Mouse (Mus musculus): ENCODE measurements around the gene Clk4. TPM values are rescaled to one million over a fixed set of nuclear protein-coding genes. Genes with fewer than 3 reads are reported as not detected.

Clk4 gene
- polyA plus RNA-seq (2015; fragmentation: Nextera tagmentation; extraction: Ambion mirVana) = 138 and 161 TPM in 2 replicates

- Histone ChIP-seq H3K4me1 (peaks cover 32% of the 10 kb centered on the region), H3K36me3 (no peaks in the 10 kb centered on the region), H3K27ac (peak within 1 kb of the TSS; percentile 93), H3K4me2 (peak within 1 kb of the TSS; percentile 84), H3K9ac (peak within 1 kb of the TSS; percentile 96), H3K9me3 (no peaks in the 10 kb centered on the region), H3K27me3 (no peaks in the 10 kb centered on the region), H3K4me3 (peak within 1 kb of the TSS; percentile 97)
- no peak for ATAC-seq (ENCODE audit: insufficient number of reproducible peaks, insufficient read depth, low FRiP score, low TSS enrichment, low read depth)
- 78% methylated on average over 3 of the region's 3 CpGs for WGBS
Measured at GRCm38 (mm10) chr11:51261680-51262219, at the start of gene Clk4. TSS of gene Clk4 (plus strand) at chr11:51261730.

GRCm38 (mm10) chr11:51214021-51214420 lies 47.5 kb upstream of the Clk4 start:
- ATAC-seq (ENCODE audit: insufficient number of reproducible peaks, insufficient read depth, low FRiP score, low TSS enrichment, low read depth) = no peak

GRCm38 (mm10) chr11:51219396-51219980 lies 42.0 kb upstream of the Clk4 start:
- no peaks in the 10 kb centered on the region for H3K27me3 ChIP-seq
- no peaks in the 10 kb centered on the region for H3K36me3 ChIP-seq
- H3K27ac ChIP-seq = no peak overlapping the region
- no peak overlapping the region for H3K9ac ChIP-seq
- H3K4me2 ChIP-seq = no peak overlapping the region
- H3K4me1 ChIP-seq = no peaks in the 10 kb centered on the region
- 76% methylated on average over 12 of the region's 12 CpGs for WGBS
- ATAC-seq (ENCODE audit: insufficient number of reproducible peaks, insufficient read depth, low FRiP score, low TSS enrichment, low read depth) = no peak
- H3K4me3 ChIP-seq = no peak overlapping the region
- H3K9me3 ChIP-seq = no peaks in the 10 kb centered on the region

More at GRCm38 (mm10) chr11:51214021-51214420, 47.5 kb upstream of the Clk4 start:
- Histone ChIP-seq H3K9ac (no peak overlapping the region), H3K4me3 (no peak overlapping the region), H3K9me3 (no peaks in the 10 kb centered on the region), H3K4me2 (no peak overlapping the region), H3K36me3 (no peaks in the 10 kb centered on the region), H3K4me1 (no peaks in the 10 kb centered on the region), H3K27me3 (no peaks in the 10 kb centered on the region), H3K27ac (no peak overlapping the region)
- WGBS = 87% methylated on average over 7 of the region's 7 CpGs

- H3K9ac ChIP-seq = no peak within 1 kb of the TSS
- H3K4me2 ChIP-seq = no peak within 1 kb of the TSS
- H3K4me1 ChIP-seq = no peaks in the 10 kb centered on the region
- no peaks in the 10 kb centered on the region for H3K27me3 ChIP-seq
- no peaks in the 10 kb centered on the region for H3K9me3 ChIP-seq
- no peak within 1 kb of the TSS for H3K27ac ChIP-seq
- no peak for ATAC-seq (ENCODE audit: insufficient number of reproducible peaks, insufficient read depth, low FRiP score, low TSS enrichment, low read depth)
- 93% methylated on average over 11 of the region's 11 CpGs for WGBS
- no peaks in the 10 kb centered on the region for H3K36me3 ChIP-seq
- H3K4me3 ChIP-seq = no peak within 1 kb of the TSS
Measured at GRCm38 (mm10) chr11:51220308-51220707, 41.2 kb upstream of the Clk4 start, which contains the start of gene Gm12569. TSS of gene Gm12569 (plus strand) at chr11:51220473.

- Histone ChIP-seq H3K4me3 (no peak overlapping the region), H3K9me3 (no peaks in the 10 kb centered on the region), H3K27ac (no peak overlapping the region), H3K36me3 (no peaks in the 10 kb centered on the region), H3K9ac (no peak overlapping the region), H3K4me1 (no peaks in the 10 kb centered on the region), H3K4me2 (no peak overlapping the region), H3K27me3 (no peaks in the 10 kb centered on the region)
- ATAC-seq (ENCODE audit: insufficient number of reproducible peaks, insufficient read depth, low FRiP score, low TSS enrichment, low read depth) = no peak
- 84% methylated on average over 4 of the region's 4 CpGs for WGBS
Measured at GRCm38 (mm10) chr11:51227104-51227503, 34.4 kb upstream of the Clk4 start.

GRCm38 (mm10) chr11:51234626-51235025 lies 26.9 kb upstream of the Clk4 start:
- H3K36me3 ChIP-seq = no peaks in the 10 kb centered on the region
- no peaks in the 10 kb centered on the region for H3K4me1 ChIP-seq
- H3K4me3 ChIP-seq = no peak overlapping the region
- H3K9me3 ChIP-seq = no peaks in the 10 kb centered on the region
- WGBS = 89% methylated on average over 9 of the region's 9 CpGs
- no peak overlapping the region for H3K9ac ChIP-seq
- no peaks in the 10 kb centered on the region for H3K27me3 ChIP-seq
- H3K4me2 ChIP-seq = no peak overlapping the region
- no peak for ATAC-seq (ENCODE audit: insufficient number of reproducible peaks, insufficient read depth, low FRiP score, low TSS enrichment, low read depth)
- no peak overlapping the region for H3K27ac ChIP-seq

GRCm38 (mm10) chr11:51242897-51243296 lies 18.6 kb upstream of the Clk4 start:
- no peak overlapping the region for H3K9ac ChIP-seq
- H3K27me3 ChIP-seq = no peaks in the 10 kb centered on the region
- no peak overlapping the region for H3K27ac ChIP-seq
- no peak for ATAC-seq (ENCODE audit: insufficient number of reproducible peaks, insufficient read depth, low FRiP score, low TSS enrichment, low read depth)
- no peaks in the 10 kb centered on the region for H3K9me3 ChIP-seq
- H3K4me2 ChIP-seq = no peak overlapping the region
- no peaks in the 10 kb centered on the region for H3K4me1 ChIP-seq
- no peaks in the 10 kb centered on the region for H3K36me3 ChIP-seq
- no peak overlapping the region for H3K4me3 ChIP-seq
- WGBS = 86% methylated on average over 2 of the region's 2 CpGs

GRCm38 (mm10) chr11:51257006-51257405 lies 4.5 kb upstream of the Clk4 start:
- 91% methylated on average over 4 of the region's 4 CpGs for WGBS
- no peak overlapping the region for H3K9ac ChIP-seq

GRCm38 (mm10) chr11:51262342-51263285 lies 1.1 kb downstream of the Clk4 start, which contains the start of gene BC049762:
TSS of gene BC049762 (minus strand) at chr11:51263046.
- peak; percentile 96 for ATAC-seq (ENCODE audit: insufficient number of reproducible peaks, insufficient read depth, low FRiP score, low TSS enrichment, low read depth)
- WGBS = 9% methylated on average over 57 of the region's 57 CpGs

More at GRCm38 (mm10) chr11:51257006-51257405, 4.5 kb upstream of the Clk4 start:
- H3K27ac ChIP-seq = no peak overlapping the region
- no peaks in the 10 kb centered on the region for H3K27me3 ChIP-seq
- no peak overlapping the region for H3K4me2 ChIP-seq
- H3K9me3 ChIP-seq = no peaks in the 10 kb centered on the region
- ATAC-seq (ENCODE audit: insufficient number of reproducible peaks, insufficient read depth, low FRiP score, low TSS enrichment, low read depth) = no peak
- H3K4me3 ChIP-seq = no peak overlapping the region
- 0 out of 2 replicates have a peak, but pooled peaks cover under 1% of the 10 kb centered on the region for H3K4me1 ChIP-seq
- H3K36me3 ChIP-seq = no peaks in the 10 kb centered on the region

GRCm38 (mm10) chr11:51263286-51263831 lies 1.8 kb downstream of the Clk4 start:
- peak; percentile 16; the same call in 1 of the 2 replicates for ATAC-seq (ENCODE audit: insufficient number of reproducible peaks, insufficient read depth, low FRiP score, low TSS enrichment, low read depth)

More at GRCm38 (mm10) chr11:51262342-51263285, 1.1 kb downstream of the Clk4 start, which contains the start of gene BC049762:
- H3K27me3 ChIP-seq = no peaks in the 10 kb centered on the region
- no peaks in the 10 kb centered on the region for H3K9me3 ChIP-seq
- peaks cover 32% of the 10 kb centered on the region for H3K4me1 ChIP-seq
- H3K27ac ChIP-seq = peak within 1 kb of the TSS; percentile 93
- H3K36me3 ChIP-seq = peaks cover 4% of the 10 kb centered on the region
- H3K4me2 ChIP-seq = peak within 1 kb of the TSS; percentile 84
- H3K9ac ChIP-seq = peak within 1 kb of the TSS; percentile 96
- peak within 1 kb of the TSS; percentile 97 for H3K4me3 ChIP-seq

GRCm38 (mm10) chr11:51264352-51264751 lies 2.8 kb downstream of the Clk4 start:
- Histone ChIP-seq H3K4me3 (peak overlapping the region; percentile 97), H3K4me1 (peaks cover 32% of the 10 kb centered on the region), H3K9me3 (no peaks in the 10 kb centered on the region), H3K4me2 (peak overlapping the region; percentile 84), H3K36me3 (peaks cover 12% of the 10 kb centered on the region), H3K27me3 (no peaks in the 10 kb centered on the region), H3K27ac (no peak overlapping the region), H3K9ac (peak overlapping the region; percentile 96)
- 17% methylated on average over 6 of the region's 6 CpGs for WGBS
- no peak for ATAC-seq (ENCODE audit: insufficient number of reproducible peaks, insufficient read depth, low FRiP score, low TSS enrichment, low read depth)

More at GRCm38 (mm10) chr11:51263286-51263831, 1.8 kb downstream of the Clk4 start:
- H3K4me1 ChIP-seq = peaks cover 32% of the 10 kb centered on the region
- H3K4me2 ChIP-seq = peak overlapping the region; percentile 84
- H3K9me3 ChIP-seq = no peaks in the 10 kb centered on the region
- WGBS = 0% methylated on average over 50 of the region's 50 CpGs
- H3K27me3 ChIP-seq = no peaks in the 10 kb centered on the region
- peak overlapping the region; percentile 97 for H3K4me3 ChIP-seq
- H3K36me3 ChIP-seq = peaks cover 6% of the 10 kb centered on the region
- H3K9ac ChIP-seq = peak overlapping the region; percentile 96
- peak overlapping the region; percentile 93 for H3K27ac ChIP-seq
